ENCODE assay signal across 7 mouse cellular contexts in the genomic region with DNA sequence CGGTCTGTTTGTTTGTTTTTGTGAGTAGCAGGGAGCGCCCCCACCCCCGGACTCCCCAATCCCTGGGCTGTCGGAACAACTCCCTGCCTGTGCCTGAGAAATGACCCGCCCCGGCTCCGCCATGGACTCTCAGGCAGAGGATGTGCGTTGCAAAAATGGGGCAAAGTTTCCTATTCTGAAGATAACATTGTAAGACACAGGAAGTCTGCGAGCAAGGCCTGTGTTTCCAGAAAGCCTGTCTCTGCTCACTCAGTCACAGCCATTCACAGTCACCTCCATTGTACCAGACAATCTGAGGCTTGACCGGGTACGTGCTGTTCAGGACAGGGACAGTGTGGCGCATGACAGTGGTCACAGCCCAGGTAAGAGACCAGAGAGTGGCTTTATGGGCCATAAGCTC. TPM values are rescaled to one million over a fixed set of nuclear protein-coding genes. Genes with fewer than 3 reads are reported as not detected.
DNase-seq lines count a peak whose midpoint lies in the region; ATAC-seq and TF ChIP-seq lines count a peak whose summit lies in the region.

No protein-coding gene starts in this region.

- H3K27ac ChIP-seq in cortical plate, adult 2 months (ENCODE audit: insufficient read depth, low read length), result 0 out of 2 replicates have a peak overlapping the region, but pooled peaks have one; percentile 12
- peak overlapping the region; percentile 81 for H3K27ac ChIP-seq in embryonic facial prominence, embryonic 15.5 days (replicated peaks)
- H3K27ac ChIP-seq in intestine, embryonic 15.5 days, result peak overlapping the region; percentile 72
- H3K27ac ChIP-seq in liver, embryonic 15.5 days (replicated peaks), result peak overlapping the region; percentile 33; the same call in 1 of the 2 replicates

- H3K4me2 ChIP-seq in embryonic facial prominence, embryonic 15.5 days (replicated peaks), result no peak overlapping the region
- no peak overlapping the region for H3K4me2 ChIP-seq in intestine, embryonic 15.5 days (replicated peaks)
- no peak overlapping the region for H3K4me2 ChIP-seq in liver, embryonic 15.5 days

- DNase-seq in gastrocnemius, postnatal 4 days (ENCODE audit: low spot score in 2 of 2), result no peak
- DNase-seq in frontal cortex, postnatal 14 days (ENCODE audit: low spot score in 2 of 2), result no peak

- H3K4me1 ChIP-seq in cortical plate, adult 2 months (ENCODE audit: control insufficient read depth, insufficient read depth, low read length), result no peaks in the 10 kb centered on the region
- peaks cover 92% of the 10 kb centered on the region for H3K4me1 ChIP-seq in embryonic facial prominence, embryonic 15.5 days
- peaks cover 81% of the 10 kb centered on the region for H3K4me1 ChIP-seq in intestine, embryonic 15.5 days (replicated peaks)
- peaks cover 40% of the 10 kb centered on the region for H3K4me1 ChIP-seq in liver, embryonic 15.5 days (replicated peaks)

- no peak for TF ChIP-seq CTCF in cortical plate, adult 2 months (IDR thresholded peaks at IDR 0.05; ENCODE audit: extremely low read depth, insufficient read depth, low read length)

- no peaks in the 10 kb centered on the region for H3K9me3 ChIP-seq in embryonic facial prominence, embryonic 15.5 days (replicated peaks)
- H3K9me3 ChIP-seq in intestine, embryonic 15.5 days, result no peaks in the 10 kb centered on the region
- no peaks in the 10 kb centered on the region for H3K9me3 ChIP-seq in liver, embryonic 15.5 days (replicated peaks)

- ATAC-seq in embryonic facial prominence, embryonic 15.5 days (ENCODE audit: insufficient number of reproducible peaks, low FRiP score, low TSS enrichment, low read depth), result no peak
- peak; percentile 16; the same call in 1 of the 2 replicates for ATAC-seq in intestine, embryonic 15.5 days
- peak; percentile 16; the same call in 1 of the 2 replicates for ATAC-seq in liver, embryonic 15.5 days (ENCODE audit: insufficient read depth)
- no peak for ATAC-seq in megakaryocyte progenitor cell, adult 5-6 weeks (replicated peaks; ENCODE audit: poor library complexity)

- WGBS in embryonic facial prominence, embryonic 15.5 days, result 67% methylated on average over 12 of the region's 12 CpGs
- 45% methylated on average over 12 of the region's 12 CpGs for WGBS in intestine, embryonic 15.5 days
- WGBS in liver, embryonic 15.5 days (ENCODE audit: insufficient replicate concordance), result 37% methylated on average over 12 of the region's 12 CpGs

- no peaks in the 10 kb centered on the region for H3K27me3 ChIP-seq in embryonic facial prominence, embryonic 15.5 days
- no peaks in the 10 kb centered on the region for H3K27me3 ChIP-seq in intestine, embryonic 15.5 days (replicated peaks)
- peaks cover 8% of the 10 kb centered on the region; the same call in 1 of the 2 replicates for H3K27me3 ChIP-seq in liver, embryonic 15.5 days

- H3K36me3 ChIP-seq in embryonic facial prominence, embryonic 15.5 days, result no peaks in the 10 kb centered on the region
- no peaks in the 10 kb centered on the region for H3K36me3 ChIP-seq in intestine, embryonic 15.5 days
- no peaks in the 10 kb centered on the region for H3K36me3 ChIP-seq in liver, embryonic 15.5 days (replicated peaks)

- TF ChIP-seq POLR2A in cortical plate, adult 2 months (IDR thresholded peaks at IDR 0.05; ENCODE audit: extremely low read depth, insufficient read depth, low read length), result no peak

- H3K9ac ChIP-seq in embryonic facial prominence, embryonic 15.5 days, result no peak overlapping the region
- no peak overlapping the region for H3K9ac ChIP-seq in intestine, embryonic 15.5 days
- no peak overlapping the region for H3K9ac ChIP-seq in liver, embryonic 15.5 days

- no peak overlapping the region for H3K4me3 ChIP-seq in cortical plate, adult 2 months (ENCODE audit: insufficient read depth, low read length)
- no peak overlapping the region for H3K4me3 ChIP-seq in embryonic facial prominence, embryonic 15.5 days (replicated peaks)
- no peak overlapping the region for H3K4me3 ChIP-seq in intestine, embryonic 15.5 days (replicated peaks)
- H3K4me3 ChIP-seq in liver, embryonic 15.5 days (replicated peaks), result no peak overlapping the region

RNA-seq across cellular contexts. Expression of a gene that starts 51.5 kb away (rescaled TPM):
- polyA plus RNA-seq in cortical plate, adult 2 months (2012; rRNA removed), result 2.6 and 2.9 TPM in 2 replicates
- 12.8 and 15.5 TPM in 2 replicates for polyA plus RNA-seq in embryonic facial prominence, embryonic 15.5 days (2015; fragmentation: Nextera tagmentation; extraction: Ambion mirVana)
- polyA plus RNA-seq in intestine, embryonic 15.5 days (2015; fragmentation: Nextera tagmentation; extraction: Ambion mirVana), result 11.9 and 13.0 TPM in 2 replicates
- 2.3 and 2.9 TPM in 2 replicates for polyA plus RNA-seq in liver, embryonic 15.5 days (2015; fragmentation: Nextera tagmentation; extraction: Ambion mirVana)
- 0.34 and 0.72 TPM in 2 replicates for total RNA-seq in megakaryocyte progenitor cell, adult 5-6 weeks (2015)
- 1.2 TPM in 2 replicates for total RNA-seq in megakaryocyte progenitor cell, adult 5-6 weeks (2017)
- total RNA-seq in gastrocnemius, postnatal 4 days (2021), result 1 to 10 TPM; 5.6 to 7.2 TPM

Comparison
In these comparisons a context has a peak if more than half of its experiments do, and no peak if none do; other contexts are left out.
1. H3K27ac ChIP-seq: peak in every context shown above with its lines; median percentile 81 in embryonic facial prominence, embryonic 15.5 days; 72 in intestine, embryonic 15.5 days; 33 in liver, embryonic 15.5 days; 12 in cortical plate, adult 2 months.
2. ATAC-seq: peak in intestine, embryonic 15.5 days (single experiment) and liver, embryonic 15.5 days (single experiment); none in embryonic facial prominence, embryonic 15.5 days (single experiment) and megakaryocyte progenitor cell, adult 5-6 weeks (single experiment).